Mouse (Mus musculus): ENCODE data around the gene Ccdc13. TPM values are rescaled to one million over a fixed set of nuclear protein-coding genes. Genes with fewer than 3 reads are reported as not detected.

Ccdc13 gene
- total RNA-seq, 4 experiments from 2014 or later = 4.3 to 10.7 (median 9.4) TPM

DNA sequence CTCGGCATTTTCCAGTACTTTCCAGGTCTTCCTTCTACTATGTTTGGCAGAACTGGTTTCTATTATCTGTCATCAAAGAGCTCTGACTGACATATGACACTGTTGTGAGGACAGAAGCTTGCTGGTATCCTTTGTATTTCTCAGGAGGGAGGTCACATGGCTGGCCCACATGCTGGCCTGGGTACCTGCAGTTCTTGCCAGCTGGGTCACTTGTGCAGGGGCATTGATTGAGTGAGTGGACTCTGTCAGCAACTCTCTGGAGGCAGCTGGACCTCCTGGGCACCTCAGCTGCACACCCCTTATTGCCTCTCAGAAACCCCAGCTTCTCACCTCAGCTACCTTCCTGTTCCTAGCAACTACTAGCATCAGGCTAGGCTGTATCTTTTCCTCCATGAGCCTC is 31.7 kb downstream of the Ccdc13 start:
- DNase-seq (ENCODE audit: low spot score in 2 of 2) = no peak

GRCm38 (mm10) chr9:121802747-121803146 is 36.5 kb downstream of the Ccdc13 start:
- no peak for DNase-seq (ENCODE audit: low spot score in 2 of 2)

DNA sequence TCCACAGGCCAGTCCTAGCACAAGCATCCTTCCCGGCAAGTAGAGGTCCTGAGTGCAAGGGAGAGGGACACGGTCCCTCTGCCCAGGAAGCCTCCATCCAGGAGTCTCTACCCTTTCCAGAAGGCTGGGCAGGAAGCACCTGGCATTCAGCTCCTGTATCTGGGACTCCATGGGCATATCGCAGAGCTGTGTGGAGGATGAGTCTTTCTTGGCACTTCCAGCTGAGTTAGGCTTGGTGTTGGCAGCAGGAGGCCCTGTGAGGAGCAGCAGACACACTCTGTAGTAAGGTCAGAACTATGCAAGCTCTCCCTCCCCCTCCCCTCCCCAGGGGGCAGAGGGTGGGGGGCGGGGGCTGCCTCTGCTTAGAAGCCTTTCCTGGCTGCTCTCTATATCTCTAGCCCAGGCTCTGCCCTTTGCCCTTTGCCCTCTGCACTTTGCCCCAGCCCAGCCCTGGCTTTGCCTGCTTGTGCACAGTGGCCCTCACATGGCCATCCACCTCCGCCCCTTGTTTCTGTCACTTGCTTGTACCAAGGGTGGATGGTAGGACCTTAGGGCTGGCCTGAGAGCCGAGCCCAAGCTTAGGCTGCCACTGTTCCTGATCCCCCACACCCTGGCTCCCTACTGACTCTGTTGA is 40.3 kb downstream of the Ccdc13 start:
- DNase-seq (ENCODE audit: low spot score in 2 of 2) = no peak

- DNase-seq (ENCODE audit: low spot score in 2 of 2) = no peak
These were observed 41.5 kb downstream of the Ccdc13 start for GRCm38 (mm10) chr9:121797722-121798121.

- no peak for DNase-seq (ENCODE audit: low spot score in 2 of 2)
These were observed 44.2 kb downstream of the Ccdc13 start for GRCm38 (mm10) chr9:121794972-121795539.

DNA sequence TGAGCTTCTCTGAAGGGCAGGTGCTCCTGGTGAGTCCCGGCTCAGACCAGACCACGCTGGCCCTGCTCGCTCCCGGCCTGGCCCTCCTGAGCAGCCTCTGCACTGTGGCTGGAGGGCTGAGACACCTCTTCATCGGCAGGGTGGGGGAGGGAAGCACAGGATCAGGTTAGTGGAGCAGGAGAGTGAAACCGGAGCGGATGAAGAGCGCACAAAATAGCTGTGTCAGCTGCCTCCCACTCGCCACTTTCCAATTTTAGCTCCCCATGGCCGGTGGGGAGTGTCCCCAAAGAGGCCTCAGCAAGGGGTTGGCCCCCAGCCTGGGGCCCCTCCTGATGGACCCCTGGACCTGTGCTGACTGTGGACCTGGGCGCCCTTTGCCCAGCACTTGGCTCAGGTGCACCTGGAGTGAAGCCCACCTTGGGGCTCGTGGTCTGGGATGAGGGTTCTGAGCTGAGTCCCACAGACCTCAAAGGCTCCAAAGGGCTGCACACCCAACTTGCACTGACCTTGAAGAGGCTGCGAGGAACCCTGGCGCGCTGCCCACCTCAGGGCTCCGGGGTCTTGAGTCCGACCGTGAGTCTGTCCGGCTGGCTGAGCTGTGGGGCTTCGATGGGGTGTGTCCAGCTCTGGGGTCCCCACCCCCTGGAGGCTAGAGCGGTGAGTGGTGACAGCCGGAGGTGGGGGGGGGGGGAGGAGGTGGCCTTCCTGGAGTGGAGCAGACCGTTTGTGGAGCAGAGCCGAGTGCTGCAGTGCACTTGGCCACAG is 47.3 kb downstream of the Ccdc13 start, which contains the start of gene Hhatl:
Hhatl (minus strand) TSS at position 751 of the 765 bp plus-strand sequence.
- DNase-seq (ENCODE audit: low spot score in 2 of 2) = no peak

DNA sequence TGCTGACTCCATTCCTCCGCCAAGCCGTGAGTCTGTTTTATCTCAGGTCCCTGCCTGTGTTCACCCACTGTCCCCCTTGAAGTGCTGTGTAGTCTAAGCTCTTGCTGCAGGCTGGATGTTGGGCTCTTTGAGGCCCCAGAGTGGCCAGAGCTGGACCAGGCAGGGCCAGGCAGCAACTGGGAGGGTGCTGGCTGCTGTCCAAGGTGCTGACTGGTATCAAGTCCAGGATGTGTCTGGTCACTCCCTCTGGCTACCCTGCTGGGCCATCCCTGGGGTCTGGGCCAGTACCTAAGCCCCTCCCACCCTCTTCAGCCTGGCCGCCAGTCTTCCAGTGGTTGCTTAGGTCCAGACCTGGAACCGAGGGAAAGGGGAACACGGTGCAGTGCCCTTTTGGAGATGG is 48.1 kb downstream of the Ccdc13 start:
- peak; percentile 64 to 68 for DNase-seq (ENCODE audit: low spot score in 2 of 2)

DNA sequence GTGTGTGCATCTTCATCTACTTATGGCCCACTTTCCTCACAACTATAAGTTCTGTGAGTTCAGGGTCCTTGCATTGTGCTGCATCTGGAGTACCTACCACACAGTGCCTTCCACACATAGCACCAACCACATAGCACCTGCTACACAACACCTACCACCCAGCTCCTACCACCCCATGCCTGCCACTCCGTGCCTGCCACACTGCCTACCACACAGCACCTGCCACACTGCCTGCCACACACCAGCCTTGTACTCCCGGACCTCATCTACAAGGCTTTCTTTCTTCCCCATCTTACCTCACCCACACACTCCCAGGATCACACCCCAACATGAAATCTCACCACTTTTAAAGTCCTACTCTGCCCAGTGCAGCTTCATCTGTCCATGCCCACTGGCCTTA is 52.9 kb downstream of the Ccdc13 start:
- DNase-seq (ENCODE audit: low spot score in 2 of 2) = no peak

GRCm38 (mm10) chr9:121785261-121785660 is 54.0 kb downstream of the Ccdc13 start:
- no peak for DNase-seq (ENCODE audit: low spot score in 2 of 2)

DNA sequence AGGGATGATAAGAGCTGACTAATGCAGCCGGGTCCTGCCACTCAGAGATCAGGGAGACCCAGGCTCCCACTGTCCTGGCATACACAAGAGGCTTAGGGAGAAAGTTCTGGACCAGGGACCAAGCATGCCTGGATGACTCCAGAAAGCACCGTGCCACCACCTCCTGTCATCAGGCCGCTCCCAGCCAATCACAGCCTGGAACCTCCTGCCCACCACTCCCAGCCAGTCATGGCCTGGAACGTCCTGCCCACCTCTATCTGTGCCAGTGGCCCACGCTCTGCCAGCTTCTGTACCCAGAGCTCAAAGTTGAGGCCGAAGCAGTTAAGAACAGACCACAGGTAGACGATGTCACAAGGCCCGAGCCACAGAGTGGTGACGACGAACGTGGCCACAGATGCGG is 54.5 kb downstream of the Ccdc13 start:
- DNase-seq (ENCODE audit: low spot score in 2 of 2) = no peak

DNA sequence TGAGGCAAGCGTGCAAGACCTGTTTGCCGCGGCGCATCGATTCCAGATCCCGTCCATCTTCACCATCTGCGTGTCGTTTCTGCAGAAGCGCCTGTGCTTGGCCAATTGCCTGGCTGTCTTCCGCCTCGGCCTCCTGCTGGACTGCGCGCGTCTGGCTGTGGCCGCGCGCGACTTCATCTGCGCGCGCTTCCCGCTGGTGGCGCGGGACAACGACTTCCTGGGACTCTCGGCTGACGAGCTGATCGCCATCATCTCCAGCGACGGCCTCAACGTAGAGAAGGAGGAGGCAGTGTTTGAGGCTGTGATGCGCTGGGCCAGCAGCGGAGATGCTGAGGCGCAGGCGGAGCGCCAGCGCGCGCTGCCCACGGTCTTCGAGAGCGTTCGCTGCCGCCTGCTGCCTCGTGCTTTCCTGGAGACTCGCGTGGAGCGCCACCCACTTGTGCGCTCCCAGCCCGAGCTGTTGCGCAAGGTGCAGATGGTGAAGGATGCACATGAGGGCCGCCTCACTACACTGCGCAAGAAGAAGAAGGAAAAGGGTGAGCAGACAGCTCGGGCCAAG is 61.1 kb downstream of the Ccdc13 start:
- peak; percentile 82 to 85 for DNase-seq (ENCODE audit: low spot score in 2 of 2)

DNA sequence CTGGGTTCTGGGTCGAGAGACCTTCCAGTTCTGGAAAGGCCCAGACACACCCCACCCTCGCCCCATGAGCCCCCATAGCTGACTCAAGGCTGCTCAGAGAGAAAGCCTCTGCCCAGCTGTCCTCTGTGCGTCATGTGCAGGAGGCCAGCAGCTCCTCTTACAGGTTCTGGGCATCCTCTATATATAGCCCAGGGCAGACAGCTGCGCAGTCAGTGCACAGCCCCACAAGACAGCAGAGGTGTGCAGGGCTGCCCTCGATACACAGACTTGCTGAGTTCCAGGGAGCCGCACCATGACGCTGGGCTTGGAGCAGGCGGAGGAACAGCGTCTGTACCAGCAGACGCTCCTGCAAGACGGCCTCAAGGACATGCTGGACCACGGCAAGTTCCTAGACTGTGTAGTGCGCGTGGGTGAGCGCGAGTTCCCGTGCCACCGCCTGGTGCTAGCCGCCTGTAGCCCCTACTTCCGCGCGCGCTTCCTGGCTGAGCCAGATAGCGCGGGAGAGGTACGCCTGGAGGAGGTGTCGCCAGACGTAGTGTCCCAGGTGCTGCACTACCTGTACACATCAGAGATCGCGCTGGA is 61.7 kb downstream of the Ccdc13 start, which contains the start of gene Klhl40:
Klhl40 (plus strand) TSS at position 124 of the 582 bp plus-strand sequence.
- no peak for DNase-seq (ENCODE audit: low spot score in 2 of 2)

DNA sequence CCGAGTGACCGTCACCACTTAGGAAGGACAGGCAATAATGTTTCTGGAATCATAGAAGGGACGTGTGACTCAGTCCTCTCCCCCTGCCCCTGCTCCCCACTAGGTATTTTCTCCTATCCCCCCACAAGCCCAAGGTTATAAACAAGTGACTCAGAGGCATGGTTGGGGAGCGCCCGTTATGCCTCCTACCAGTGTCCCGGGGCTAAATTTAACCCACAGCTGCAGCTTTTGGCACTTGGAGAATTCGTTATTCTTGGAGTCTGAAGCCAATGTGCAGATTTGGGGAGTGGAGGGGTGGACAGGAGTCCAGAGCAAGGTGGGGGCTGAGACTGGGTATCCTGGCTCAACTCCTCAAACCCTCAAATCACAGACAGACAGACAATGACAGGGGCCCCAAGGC is 62.8 kb downstream of the Ccdc13 start:
- DNase-seq (ENCODE audit: low spot score in 2 of 2) = no peak

DNA sequence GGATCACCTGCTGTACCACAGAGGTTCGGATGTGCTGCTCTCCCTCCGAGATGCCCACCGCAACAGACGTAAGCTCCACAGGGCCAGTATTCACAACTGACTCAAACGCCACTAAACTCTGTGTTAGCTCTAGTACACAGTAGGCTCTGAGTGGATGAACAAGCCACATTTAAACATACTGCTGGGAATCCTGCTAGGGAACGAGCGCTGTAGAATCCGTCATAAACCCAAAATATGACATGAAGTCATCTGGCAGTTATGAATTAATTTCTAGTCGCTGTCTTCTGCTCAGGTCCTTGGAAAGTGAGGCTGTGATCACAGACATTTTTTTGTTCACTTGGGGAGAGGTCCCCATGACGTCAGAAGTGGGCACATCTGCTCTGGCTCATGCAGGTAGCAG is 63.3 kb downstream of the Ccdc13 start:
- no peak for DNase-seq (ENCODE audit: low spot score in 2 of 2)

DNA sequence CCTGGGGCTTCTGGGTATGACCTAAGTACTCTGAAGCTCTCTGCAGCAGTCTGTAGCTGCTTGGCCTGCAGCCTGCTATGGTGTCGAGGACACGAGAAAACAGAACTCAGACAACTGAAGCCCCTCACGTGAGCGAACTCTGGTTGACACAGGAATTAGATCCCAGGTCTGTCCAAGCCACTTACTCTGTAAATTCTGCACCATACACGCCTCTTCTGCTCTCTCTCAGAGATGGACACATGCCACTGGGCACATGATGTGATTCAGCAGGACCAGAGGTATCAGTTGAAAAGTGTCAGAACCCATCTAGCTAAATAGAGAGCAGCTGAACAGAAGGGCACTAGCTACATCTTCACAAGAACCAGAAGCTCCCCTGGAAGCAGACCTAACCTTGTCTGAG is 66.8 kb downstream of the Ccdc13 start:
- DNase-seq (ENCODE audit: low spot score in 2 of 2) = no peak

DNA sequence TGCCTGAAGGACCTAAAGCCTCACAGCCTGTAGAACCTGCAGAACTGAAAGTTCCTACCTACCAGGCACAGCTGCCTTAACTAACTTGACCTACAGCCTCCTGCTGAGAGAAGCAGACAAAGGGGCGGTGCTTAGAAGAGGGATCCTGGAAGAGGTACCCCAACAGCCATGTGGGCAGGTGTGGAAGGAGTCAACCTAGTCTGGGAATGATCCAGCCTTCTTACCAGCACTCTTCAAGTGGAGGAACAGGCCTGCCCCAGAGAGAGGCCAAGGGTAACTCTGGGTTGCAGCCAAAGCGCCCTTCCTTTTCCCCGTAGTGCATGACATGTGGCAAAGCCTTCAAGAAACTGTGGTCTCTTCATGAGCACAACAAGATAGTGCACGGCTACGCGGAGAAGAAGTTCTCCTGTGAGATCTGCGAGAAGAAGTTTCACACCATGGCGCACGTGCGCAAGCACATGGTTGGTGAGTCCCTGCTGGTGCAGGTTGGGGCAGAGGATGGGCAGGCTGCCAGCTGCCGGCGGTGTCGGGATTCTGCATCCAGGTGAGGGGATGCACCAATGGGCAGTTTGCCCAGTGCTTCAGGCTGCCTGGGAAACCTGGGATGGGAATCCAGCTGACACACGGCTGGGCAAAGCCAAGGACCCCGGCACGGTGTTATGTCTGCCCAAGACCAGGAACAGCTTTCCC is 74.0 kb downstream of the Ccdc13 start:
- DNase-seq (ENCODE audit: low spot score in 2 of 2) = no peak

DNA sequence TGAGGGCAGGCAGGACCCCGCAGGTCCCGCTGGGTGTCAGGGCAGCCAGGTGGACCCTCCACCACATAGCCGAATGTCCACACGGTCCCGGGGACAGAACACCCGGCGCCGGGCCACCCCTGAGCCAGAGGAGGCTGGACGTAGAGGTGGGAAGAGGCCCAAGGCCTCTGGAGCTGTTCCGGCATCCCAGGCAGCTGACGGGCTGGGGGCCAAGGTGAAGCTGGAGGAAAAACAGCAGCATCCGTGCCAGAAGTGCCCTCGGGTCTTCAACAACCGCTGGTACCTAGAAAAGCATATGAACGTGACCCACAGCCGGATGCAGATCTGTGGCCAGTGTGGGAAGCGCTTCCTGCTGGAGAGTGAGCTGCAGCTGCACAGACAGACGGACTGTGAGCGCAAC is 75.5 kb downstream of the Ccdc13 start:
- DNase-seq (ENCODE audit: low spot score in 2 of 2) = no peak

DNA sequence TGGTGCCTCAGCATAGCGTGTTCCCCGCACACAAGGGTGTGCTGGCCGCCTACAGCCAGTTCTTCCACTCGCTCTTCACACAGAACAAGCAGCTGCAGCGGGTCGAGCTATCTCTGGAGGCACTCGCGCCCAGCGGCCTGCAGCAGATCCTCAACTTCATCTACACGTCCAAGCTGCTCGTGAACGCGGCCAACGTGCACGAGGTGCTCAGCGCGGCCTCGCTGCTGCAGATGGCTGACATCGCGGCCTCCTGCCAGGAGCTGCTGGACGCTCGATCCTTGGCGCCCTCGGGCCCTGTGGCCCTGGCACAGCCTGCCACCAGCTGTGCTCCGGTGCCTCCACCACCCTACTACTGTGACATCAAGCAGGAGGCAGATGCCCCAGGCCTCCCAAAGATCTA is 76.5 kb downstream of the Ccdc13 start:
- DNase-seq (ENCODE audit: low spot score in 2 of 2) = peak in 1 of 2 experiments; percentile 18

DNA sequence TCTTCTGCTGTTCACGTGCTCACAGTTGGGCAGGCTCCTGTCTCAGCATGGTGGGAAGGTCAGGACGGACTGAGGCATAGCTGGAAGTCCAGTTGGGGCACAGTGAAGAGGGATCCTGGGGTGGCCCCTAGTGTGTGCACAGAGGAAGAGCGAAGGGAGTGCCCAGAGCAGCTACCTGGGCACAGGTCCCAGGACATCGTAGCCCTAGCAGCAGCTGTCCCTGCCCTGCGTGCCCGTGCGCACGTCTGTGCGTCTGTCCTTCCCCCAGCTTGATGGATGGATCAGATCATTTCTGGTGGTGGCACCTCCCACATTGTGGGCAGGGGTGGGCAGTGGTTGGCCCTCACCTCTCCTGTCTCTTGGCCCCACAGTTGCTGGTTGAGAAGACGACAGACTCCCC is 77.0 kb downstream of the Ccdc13 start:
- DNase-seq (ENCODE audit: low spot score in 2 of 2) = peak in 1 of 2 experiments; percentile 21

DNA sequence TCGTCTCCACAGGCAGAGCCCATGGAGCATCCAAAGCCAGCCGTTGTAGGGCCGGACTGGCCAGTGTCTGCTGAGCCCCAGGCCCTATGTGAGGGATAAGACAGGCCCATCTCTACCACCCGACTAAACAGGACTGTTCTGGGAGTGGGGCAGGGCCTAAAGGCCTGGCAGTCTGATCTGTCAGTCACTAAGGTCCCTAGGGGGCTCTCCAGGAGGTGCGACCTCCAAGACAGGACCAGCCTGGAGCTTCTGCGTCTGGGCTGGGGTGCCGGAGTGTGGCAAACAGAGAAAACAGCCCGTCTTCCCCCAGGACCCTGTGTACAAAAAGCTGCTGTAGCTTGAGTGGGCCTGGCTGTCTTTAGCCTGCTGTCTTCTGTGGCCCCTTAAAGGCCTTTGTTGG is 77.5 kb downstream of the Ccdc13 start:
- no peak for DNase-seq (ENCODE audit: low spot score in 2 of 2)

GRCm38 (mm10) chr9:121761091-121761665 is 78.1 kb downstream of the Ccdc13 start:
- no peak for DNase-seq (ENCODE audit: low spot score in 2 of 2)
